Mouse (Mus musculus): Measurements from ENCODE around the gene Fbxw16. TPM values are rescaled to one million over a fixed set of nuclear protein-coding genes. Genes with fewer than 3 reads are reported as not detected.
"Not testable (repeated sequence)": the region's sequence is repeated elsewhere in the genome, so short reads cannot be mapped to it uniquely, and the experiment has no call there.

Gene Fbxw16
- not detected in 2 replicates for polyA plus RNA-seq (2012)

- H3K4me3 ChIP-seq (replicated peaks) = no peak within 1 kb of the TSS
- no peaks in the 10 kb centered on the region for H3K4me1 ChIP-seq (ENCODE audit: control insufficient read depth)
- H3K36me3 ChIP-seq (ENCODE audit: control insufficient read depth) = no peaks in the 10 kb centered on the region
- peaks cover 2% of the 10 kb centered on the region for H3K9me3 ChIP-seq (ENCODE audit: control insufficient read depth, low read length)
- no peak for TF ChIP-seq TAL1 (IDR thresholded peaks at IDR 0.05; ENCODE audit: low read length)
- no peak for TF ChIP-seq GATA1 (IDR thresholded peaks at IDR 0.05; ENCODE audit: low read length)
- no peaks in the 10 kb centered on the region for H3K27me3 ChIP-seq (ENCODE audit: control insufficient read depth)
Observed at GRCm38 (mm10) chr9:109449040-109449439, at the start of gene Fbxw16. Gene Fbxw16 (minus strand): TSS chr9:109449140.

- not testable (repeated sequence) for H3K36me3 ChIP-seq (ENCODE audit: control insufficient read depth); H3K9me3 ChIP-seq (ENCODE audit: control insufficient read depth, low read length); H3K4me1 ChIP-seq (ENCODE audit: control insufficient read depth); H3K4me3 ChIP-seq (replicated peaks); H3K27me3 ChIP-seq (ENCODE audit: control insufficient read depth)
Observed at GRCm38 (mm10) chr9:109495775-109496174, 46.8 kb upstream of the Fbxw16 start, which contains the start of gene Fbxw19. Gene Fbxw19 (minus strand): TSS chr9:109495875.

- Histone ChIP-seq H3K9me3 (ENCODE audit: control insufficient read depth, low read length) (no peaks in the 10 kb centered on the region), H3K27me3 (ENCODE audit: control insufficient read depth) (no peaks in the 10 kb centered on the region), H3K36me3 (ENCODE audit: control insufficient read depth) (no peaks in the 10 kb centered on the region), H3K4me1 (ENCODE audit: control insufficient read depth) (no peaks in the 10 kb centered on the region), H3K4me3 (replicated peaks) (no peak overlapping the region)
- TF ChIP-seq GATA1 (IDR thresholded peaks at IDR 0.05; ENCODE audit: low read length) (no peak), TAL1 (IDR thresholded peaks at IDR 0.05; ENCODE audit: low read length) (no peak)
Observed at GRCm38 (mm10) chr9:109432956-109433355, 16.0 kb downstream of the Fbxw16 start.

- H3K4me3 ChIP-seq (replicated peaks); H3K4me1 ChIP-seq (ENCODE audit: control insufficient read depth): not testable (repeated sequence)
Observed at GRCm38 (mm10) chr9:109404196-109404595, 44.7 kb downstream of the Fbxw16 start, which contains the start of gene Fbxw22. Gene Fbxw22 (minus strand): TSS chr9:109404296.

More at GRCm38 (mm10) chr9:109404196-109404595, 44.7 kb downstream of the Fbxw16 start, which contains the start of gene Fbxw22:
- not testable (repeated sequence) for H3K27me3 ChIP-seq (ENCODE audit: control insufficient read depth); H3K36me3 ChIP-seq (ENCODE audit: control insufficient read depth); H3K9me3 ChIP-seq (ENCODE audit: control insufficient read depth, low read length)

Other genes with a start within 250 kb of the Fbxw16 start
- not detected in 2 replicates for gene Fbxw20, start 214.4 kb downstream of the Fbxw16 start, polyA plus RNA-seq (2012)
- gene Fbxw14, start 161.5 kb downstream of the Fbxw16 start, polyA plus RNA-seq (2012) = not detected in 2 replicates
- not detected in 2 replicates for gene Fbxw28, start 109.5 kb downstream of the Fbxw16 start, polyA plus RNA-seq (2012)
- gene Fbxw22, start 44.8 kb downstream of the Fbxw16 start, polyA plus RNA-seq (2012) = not detected in 2 replicates
- gene Fbxw19, start 46.7 kb upstream of the Fbxw16 start, polyA plus RNA-seq (2012) = 0.03 TPM in 1 of 2 replicates, not detected in the other
- gene Fbxw15, start 119.1 kb upstream of the Fbxw16 start, polyA plus RNA-seq (2012) = not detected in 2 replicates
- not detected in 2 replicates for gene Fbxw24, start 176.9 kb upstream of the Fbxw16 start, polyA plus RNA-seq (2012)
- gene Fbxw25, start 215.5 kb upstream of the Fbxw16 start, polyA plus RNA-seq (2012) = not detected in 2 replicates

All from erythroblast, embryonic 14.5 days (primary cell).